Comparison of ENCODE assay signal across 16 mouse cellular contexts in the genomic region with DNA sequence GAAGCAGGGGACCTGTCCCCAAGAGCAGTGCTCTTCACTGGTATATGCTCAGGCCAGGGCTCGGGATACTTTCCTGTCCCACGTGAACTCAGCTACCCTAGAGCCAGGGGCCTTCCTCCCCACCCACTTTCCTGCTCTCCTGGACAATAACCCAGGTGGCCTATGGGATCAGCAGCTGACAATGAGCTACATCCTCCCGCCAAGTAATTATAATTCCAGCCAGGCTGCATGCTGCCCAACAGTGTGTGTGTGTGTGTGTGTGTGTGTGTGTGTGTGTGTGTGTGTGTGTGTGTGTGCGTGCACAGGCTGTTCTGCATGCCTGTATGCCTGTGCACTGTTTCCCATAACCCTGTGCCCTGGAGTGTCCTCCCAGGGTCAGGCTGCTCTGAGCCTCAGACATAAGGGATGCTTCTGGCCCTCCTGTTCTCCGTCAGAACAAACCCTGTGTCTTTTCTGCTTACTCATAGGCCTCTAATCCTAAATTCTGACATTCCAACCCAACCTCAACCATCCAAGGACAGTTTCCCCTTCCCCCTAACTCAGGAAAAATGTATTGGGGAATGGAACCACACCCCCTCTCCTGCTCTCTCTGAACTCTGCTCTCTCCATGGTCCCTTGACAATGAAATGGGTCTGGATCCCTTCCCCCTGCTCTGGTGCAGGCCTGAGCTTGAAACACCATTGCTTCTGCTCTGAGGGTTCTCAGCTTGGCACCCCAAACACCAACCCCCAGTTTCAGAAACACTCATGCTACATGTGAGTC. TPM values are rescaled to one million over a fixed set of nuclear protein-coding genes. Genes with fewer than 3 reads are reported as not detected.
DNase-seq lines count a peak whose midpoint lies in the region; ATAC-seq and TF ChIP-seq lines count a peak whose summit lies in the region.
"Had no signal": no experiment of that assay in that cellular context is flagged by ENCODE, and none has a peak within 500 bp of the region (broad histone marks: within the 10 kb centered on the region; RNA-seq: fewer than 3 reads in every experiment).

No protein-coding gene starts in this region.

- TF ChIP-seq EP300 in lung, postnatal 0 days (IDR thresholded peaks at IDR 0.05): no peak

- WGBS in lung, embryonic 14.5 days: 59% methylated on average over 5 of the region's 5 CpGs
- 65% methylated on average over 5 of the region's 5 CpGs for WGBS in lung, postnatal 0 days
- 71% methylated on average over 5 of the region's 5 CpGs for WGBS in heart, embryonic 10.5 days
- 57% methylated on average over 5 of the region's 5 CpGs for WGBS in limb, embryonic 13.5 days

- DNase-seq in cerebellum, postnatal 10 days: peak; percentile 31 to 36
- DNase-seq in cerebellum, adult 11-12 months: no peak
- DNase-seq in lung, embryonic 14.5 days: no peak
- DNase-seq in lung, postnatal 0 days (ENCODE audit: low spot score): no peak
- no peak for DNase-seq in heart, embryonic 10.5 days (ENCODE audit: low spot score)
- DNase-seq in layer of hippocampus, adult 8-10 months (ENCODE audit: low spot score in 2 of 2): no peak
- no peak for DNase-seq in adrenal gland, postnatal 14 days
- DNase-seq: adrenal gland, adult 8-10 months; cerebellum, adult 9-11 months had no signal

- H3K9me3 ChIP-seq in lung, embryonic 14.5 days (ENCODE audit: low read depth, low read length): no peaks in the 10 kb centered on the region
- H3K9me3 ChIP-seq in lung, postnatal 0 days (ENCODE audit: low read length): no peaks in the 10 kb centered on the region
- H3K9me3 ChIP-seq in heart, embryonic 10.5 days: no peaks in the 10 kb centered on the region
- no peaks in the 10 kb centered on the region for H3K9me3 ChIP-seq in limb, embryonic 13.5 days
- H3K9me3 ChIP-seq: forebrain, embryonic 15.5 days; midbrain, embryonic 12.5 days had no signal

- no peak for TF ChIP-seq CTCF in lung, embryonic 14.5 days (IDR thresholded peaks at IDR 0.05; ENCODE audit: low read depth)
- TF ChIP-seq CTCF in lung, postnatal 0 days (IDR thresholded peaks at IDR 0.05): no peak

- no peak for ATAC-seq in lung, embryonic 14.5 days (ENCODE audit: insufficient read depth)
- ATAC-seq in lung, postnatal 0 days: no peak
- no peak for ATAC-seq in limb, embryonic 13.5 days (ENCODE audit: low FRiP score, low read depth)
- ATAC-seq: forebrain, embryonic 15.5 days had no signal

- H3K4me3 ChIP-seq in lung, embryonic 14.5 days (ENCODE audit: low read depth, low read length): no peak overlapping the region
- no peak overlapping the region for H3K4me3 ChIP-seq in lung, postnatal 0 days (ENCODE audit: low read depth, low read length)
- no peak overlapping the region for H3K4me3 ChIP-seq in heart, embryonic 10.5 days
- H3K4me3 ChIP-seq in limb, embryonic 13.5 days: no peak overlapping the region
- H3K4me3 ChIP-seq: forebrain, embryonic 15.5 days; layer of hippocampus, adult 2 months; midbrain, embryonic 12.5 days had no signal

- peaks cover 27% of the 10 kb centered on the region for H3K4me1 ChIP-seq in lung, embryonic 14.5 days (ENCODE audit: insufficient read depth)
- H3K4me1 ChIP-seq in lung, postnatal 0 days (ENCODE audit: insufficient read depth, low read depth, low read length): peaks cover 14% of the 10 kb centered on the region
- H3K4me1 ChIP-seq in heart, embryonic 10.5 days: peaks cover 66% of the 10 kb centered on the region
- H3K4me1 ChIP-seq in limb, embryonic 13.5 days: peaks cover 51% of the 10 kb centered on the region

- H3K36me3 ChIP-seq in lung, embryonic 14.5 days (ENCODE audit: insufficient read depth): no peaks in the 10 kb centered on the region
- H3K36me3 ChIP-seq in lung, postnatal 0 days (ENCODE audit: insufficient read depth, low read length): no peaks in the 10 kb centered on the region
- H3K36me3 ChIP-seq in heart, embryonic 10.5 days: no peaks in the 10 kb centered on the region
- H3K36me3 ChIP-seq in limb, embryonic 13.5 days: no peaks in the 10 kb centered on the region
- H3K36me3 ChIP-seq: forebrain, embryonic 15.5 days; midbrain, embryonic 12.5 days had no signal

- peak overlapping the region; percentile 93; the same call in 1 of the 2 replicates for H3K27ac ChIP-seq in lung, embryonic 14.5 days (ENCODE audit: low read depth)
- H3K27ac ChIP-seq in lung, postnatal 0 days (ENCODE audit: low read length): no peak overlapping the region
- H3K27ac ChIP-seq in heart, embryonic 10.5 days: peak overlapping the region; percentile 43
- peak overlapping the region; percentile 6; the same call in 1 of the 2 replicates for H3K27ac ChIP-seq in limb, embryonic 13.5 days
- H3K27ac ChIP-seq: forebrain, embryonic 15.5 days; layer of hippocampus, adult 2 months; midbrain, embryonic 12.5 days had no signal

- no peaks in the 10 kb centered on the region for H3K27me3 ChIP-seq in lung, embryonic 14.5 days (ENCODE audit: insufficient read depth, low read length)
- no peaks in the 10 kb centered on the region for H3K27me3 ChIP-seq in lung, postnatal 0 days (replicated peaks; ENCODE audit: insufficient read depth, low read length)
- H3K27me3 ChIP-seq in heart, embryonic 10.5 days (ENCODE audit: insufficient read depth, poor library complexity, severe bottlenecking): no peaks in the 10 kb centered on the region
- H3K27me3 ChIP-seq in limb, embryonic 13.5 days: peaks cover 3% of the 10 kb centered on the region; the same call in 1 of the 2 replicates
- H3K27me3 ChIP-seq: forebrain, embryonic 15.5 days had no signal

- no peak overlapping the region for H3K4me2 ChIP-seq in lung, embryonic 14.5 days
- no peak overlapping the region for H3K4me2 ChIP-seq in lung, postnatal 0 days (replicated peaks; ENCODE audit: low read depth, low read length)
- H3K4me2 ChIP-seq in limb, embryonic 13.5 days (replicated peaks): no peak overlapping the region
- H3K4me2 ChIP-seq: forebrain, embryonic 15.5 days; midbrain, embryonic 12.5 days had no signal

- no peak overlapping the region for H3K9ac ChIP-seq in lung, embryonic 14.5 days
- H3K9ac ChIP-seq in lung, postnatal 0 days (replicated peaks; ENCODE audit: low read depth): no peak overlapping the region
- H3K9ac ChIP-seq in limb, embryonic 13.5 days: no peak overlapping the region
- H3K9ac ChIP-seq: forebrain, embryonic 15.5 days; midbrain, embryonic 12.5 days had no signal

RNA-seq across cellular contexts. Expression of a gene that starts 6.8 kb away (rescaled TPM):
- 4.3 and 6.7 TPM in 2 replicates for polyA plus RNA-seq in lung, embryonic 14.5 days (2014; fragmentation: Nextera tagmentation; extraction: Ambion mirVana)
- polyA plus RNA-seq in lung, postnatal 0 days (2015; fragmentation: Nextera tagmentation; extraction: Ambion mirVana): 13.7 and 19.7 TPM in 2 replicates
- polyA plus RNA-seq in heart, embryonic 10.5 days (2016; fragmentation: Nextera tagmentation; extraction: Ambion mirVana): 1.4 and 2.2 TPM in 2 replicates
- polyA plus RNA-seq in limb, embryonic 13.5 days (2015; fragmentation: Nextera tagmentation; extraction: Ambion mirVana): 1.9 and 2.0 TPM in 2 replicates
- 10 to 100 TPM; 17.5 to 84.6 (median 50.1) TPM for total RNA-seq in layer of hippocampus, adult 8-10 months (2022)
- total RNA-seq in adrenal gland, postnatal 14 days (2021): 12.8 and 22.1 TPM in 2 replicates

RNA-seq across cellular contexts. Expression of a gene that starts 46.1 kb away (rescaled TPM):
- 0.74 and 1.2 TPM in 2 replicates for polyA plus RNA-seq in lung, embryonic 14.5 days (2014; fragmentation: Nextera tagmentation; extraction: Ambion mirVana)
- polyA plus RNA-seq in lung, postnatal 0 days (2015; fragmentation: Nextera tagmentation; extraction: Ambion mirVana): 2.3 and 3.2 TPM in 2 replicates
- polyA plus RNA-seq in heart, embryonic 10.5 days (2016; fragmentation: Nextera tagmentation; extraction: Ambion mirVana): 0.59 and 0.89 TPM in 2 replicates
- polyA plus RNA-seq in limb, embryonic 13.5 days (2015; fragmentation: Nextera tagmentation; extraction: Ambion mirVana): 0.79 and 1.0 TPM in 2 replicates
- under 1 TPM in 2 of 4 experiments, not detected in 2; 0.45 to 0.55 TPM for total RNA-seq in layer of hippocampus, adult 8-10 months (2022)
- total RNA-seq in adrenal gland, postnatal 14 days (2021): not detected in 2 replicates
- total RNA-seq: adrenal gland, adult 8-10 months; heart, adult 18-20 months; layer of hippocampus, adult 2 months; MEL had no signal
- polyA plus RNA-seq: testis, adult 2 months had no signal

Comparison
In these comparisons a context has a peak if more than half of its experiments do, and no peak if none do; other contexts are left out.
1. DNase-seq: peak in cerebellum, postnatal 10 days (2 of 2); none in cerebellum, adult 11-12 months (single experiment), lung, embryonic 14.5 days (single experiment), lung, postnatal 0 days (single experiment), heart, embryonic 10.5 days (single experiment), layer of hippocampus, adult 8-10 months (0 of 2) and adrenal gland, postnatal 14 days (single experiment).